Comparison of ENCODE assay signal across 15 mouse cellular contexts in the genomic region with DNA sequence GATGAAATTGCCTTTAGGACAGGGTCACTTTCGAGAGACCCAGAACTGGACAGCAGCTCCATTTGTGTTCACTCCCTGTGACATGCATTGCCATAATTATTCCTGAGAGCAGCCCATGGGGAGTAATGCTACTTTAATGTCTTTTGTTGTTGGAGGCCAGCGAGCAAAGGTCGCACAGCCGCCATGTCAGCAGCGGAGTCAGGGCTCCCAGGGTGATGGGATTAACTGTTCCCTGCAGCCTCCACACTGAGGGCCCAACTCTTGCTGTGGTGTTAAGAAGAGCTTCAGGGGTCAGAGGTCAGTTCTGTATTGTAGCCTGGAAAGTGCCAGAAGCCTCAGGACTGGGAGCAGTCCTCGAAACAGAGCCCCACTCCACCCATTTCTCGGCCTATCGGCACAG.
A peak's percentile ranks its signal among the peaks of the same experiment; 100 is the strongest.
DNase-seq lines count a peak whose midpoint lies in the region; ATAC-seq lines count a peak whose summit lies in the region.
"Had no signal": no experiment of that assay in that cellular context is flagged by ENCODE, and none has a peak within 500 bp of the region (broad histone marks: within the 10 kb centered on the region; RNA-seq: fewer than 3 reads in every experiment).

No protein-coding gene starts in this region.

- no peak overlapping the region for H3K9ac ChIP-seq in heart, embryonic 15.5 days
- H3K9ac ChIP-seq in midbrain, embryonic 11.5 days (ENCODE audit: low read length): no peak overlapping the region
- H3K9ac ChIP-seq: embryonic facial prominence, embryonic 15.5 days; heart, embryonic 13.5 days; midbrain, embryonic 15.5 days; neural tube, embryonic 12.5 days had no signal

- H3K4me3 ChIP-seq in heart, embryonic 15.5 days: no peak overlapping the region
- no peak overlapping the region for H3K4me3 ChIP-seq in midbrain, embryonic 10.5 days
- no peak overlapping the region for H3K4me3 ChIP-seq in midbrain, embryonic 11.5 days (ENCODE audit: low read depth, low read length)
- H3K4me3 ChIP-seq: embryonic facial prominence, embryonic 15.5 days; heart, embryonic 13.5 days; midbrain, embryonic 15.5 days; neural tube, embryonic 12.5 days had no signal

- no peak for ATAC-seq in heart, embryonic 15.5 days (replicated peaks; ENCODE audit: insufficient number of reproducible peaks, insufficient read depth, low FRiP score, low read depth)
- ATAC-seq in midbrain, embryonic 11.5 days (ENCODE audit: low FRiP score): no peak
- no peak for ATAC-seq in megakaryocyte progenitor cell, adult 5-6 weeks (replicated peaks; ENCODE audit: poor library complexity)
- ATAC-seq: forebrain, embryonic 14.5 days; midbrain, embryonic 15.5 days had no signal

- H3K36me3 ChIP-seq in heart, embryonic 15.5 days: no peaks in the 10 kb centered on the region
- H3K36me3 ChIP-seq in midbrain, embryonic 10.5 days: no peaks in the 10 kb centered on the region
- H3K36me3 ChIP-seq in midbrain, embryonic 11.5 days (ENCODE audit: control insufficient read depth, insufficient read depth, low read length): no peaks in the 10 kb centered on the region
- H3K36me3 ChIP-seq: embryonic facial prominence, embryonic 15.5 days; G1E; heart, embryonic 13.5 days; midbrain, embryonic 15.5 days; neural tube, embryonic 12.5 days had no signal

- peak overlapping the region; percentile 73 for H3K27ac ChIP-seq in heart, embryonic 15.5 days
- 0 out of 2 replicates have a peak overlapping the region, but pooled peaks have one; percentile 33 for H3K27ac ChIP-seq in midbrain, embryonic 10.5 days (replicated peaks)
- H3K27ac ChIP-seq in midbrain, embryonic 11.5 days (ENCODE audit: low read depth, low read length): no peak overlapping the region
- H3K27ac ChIP-seq: embryonic facial prominence, embryonic 15.5 days; midbrain, embryonic 15.5 days; neural tube, embryonic 12.5 days had no signal

- DNase-seq in heart, postnatal 10 days: no peak
- DNase-seq in midbrain, embryonic 10.5 days (ENCODE audit: low spot score): peak; percentile 62
- no peak for DNase-seq in midbrain, embryonic 11.5 days (ENCODE audit: low spot score, missing footprints)
- peak; percentile 43 to 65 for DNase-seq in kidney, postnatal 4 days
- DNase-seq in thymus, postnatal 25 days: no peak
- DNase-seq: spleen, adult 18-20 months; thymus, postnatal 36 days had no signal

- H3K4me1 ChIP-seq in heart, embryonic 15.5 days (replicated peaks): peaks cover 20% of the 10 kb centered on the region
- H3K4me1 ChIP-seq in midbrain, embryonic 10.5 days: peaks cover 21% of the 10 kb centered on the region
- peaks cover 7% of the 10 kb centered on the region; the same call in 1 of the 2 replicates for H3K4me1 ChIP-seq in midbrain, embryonic 11.5 days (ENCODE audit: control insufficient read depth, insufficient read depth, low read length)
- H3K4me1 ChIP-seq: midbrain, embryonic 15.5 days had no signal

- 81% methylated on average over 8 of the region's 8 CpGs for WGBS in heart, embryonic 15.5 days
- WGBS in midbrain, embryonic 10.5 days: 31% methylated on average over 8 of the region's 8 CpGs
- WGBS in midbrain, embryonic 11.5 days: 23% methylated on average over 8 of the region's 8 CpGs

- no peak overlapping the region for H3K4me2 ChIP-seq in heart, embryonic 15.5 days
- H3K4me2 ChIP-seq in midbrain, embryonic 11.5 days: no peak overlapping the region
- H3K4me2 ChIP-seq: embryonic facial prominence, embryonic 15.5 days; heart, embryonic 13.5 days; midbrain, embryonic 15.5 days; neural tube, embryonic 12.5 days had no signal

- H3K9me3 ChIP-seq in heart, embryonic 15.5 days (replicated peaks): no peaks in the 10 kb centered on the region
- H3K9me3 ChIP-seq in midbrain, embryonic 10.5 days (replicated peaks): no peaks in the 10 kb centered on the region
- no peaks in the 10 kb centered on the region for H3K9me3 ChIP-seq in midbrain, embryonic 11.5 days (ENCODE audit: control insufficient read depth, low read length)
- H3K9me3 ChIP-seq: embryonic facial prominence, embryonic 15.5 days; heart, embryonic 13.5 days; midbrain, embryonic 15.5 days; neural tube, embryonic 12.5 days had no signal

- H3K27me3 ChIP-seq in heart, embryonic 15.5 days: no peaks in the 10 kb centered on the region
- peaks cover 35% of the 10 kb centered on the region for H3K27me3 ChIP-seq in midbrain, embryonic 10.5 days (ENCODE audit: low read depth, poor library complexity, severe bottlenecking)
- H3K27me3 ChIP-seq in midbrain, embryonic 11.5 days (ENCODE audit: control insufficient read depth, insufficient read depth, low read length): no peaks in the 10 kb centered on the region
- H3K27me3 ChIP-seq: heart, embryonic 13.5 days; midbrain, embryonic 15.5 days; neural tube, embryonic 12.5 days had no signal

- intact Hi-C loops in heart, postnatal 10 days (cut with DNase I): loop anchor here (2.0 kb wide), 1 partner anchor 60 kb away; no protein-coding TSS in a partner anchor

Comparison
In these comparisons a context has a peak if more than half of its experiments do, and no peak if none do; other contexts are left out.
1. DNase-seq: peak in midbrain, embryonic 10.5 days (single experiment) and kidney, postnatal 4 days (2 of 2); none in heart, postnatal 10 days (0 of 2), midbrain, embryonic 11.5 days (single experiment) and thymus, postnatal 25 days (single experiment).